Mouse (Mus musculus) embryonic facial prominence, embryonic 11.5 days (tissue): Measurements from ENCODE around the gene Skap1. TPM values are rescaled to one million over a fixed set of nuclear protein-coding genes. Genes with fewer than 3 reads are reported as not detected.

ENCODE experiments used
- ATAC-seq: fragments of 200-750 bp; cut with Nextera tagmentation; replicated peaks from 2 replicates; pipeline ENCODE4 v1.8.0; 2017; ENCODE audit warnings: low read depth; ENCODE audit not compliant: insufficient number of reproducible peaks, low FRiP score, low TSS enrichment
- DNase-seq: peaks from one replicate; pipeline ENCODE4 v3.0.0-alpha.2; 2015; ENCODE audit warnings: low spot score
- H3K27ac ChIP-seq: fragments of 300-500 bp; sonication (generic); replicated peaks from 2 replicates; pipeline ENCODE4 v1.5.1; 2014; ENCODE audit warnings: mild to moderate bottlenecking, low read depth, low read length, control low read depth
- H3K27me3 ChIP-seq: fragments of 300-500 bp; sonication (generic); 2 replicates; pipeline ENCODE4 v1.6.1; 2014; ENCODE audit warnings: mild to moderate bottlenecking, low read length, moderate library complexity, mixed read lengths; ENCODE audit not compliant: control insufficient read depth, insufficient read depth
- H3K36me3 ChIP-seq: fragments of 300-500 bp; sonication (generic); replicated peaks from 2 replicates; pipeline ENCODE4 v1.6.1; 2014; ENCODE audit warnings: low read depth, mild to moderate bottlenecking, low read length, moderate library complexity, mixed read lengths; ENCODE audit not compliant: control insufficient read depth, insufficient read depth
- H3K4me1 ChIP-seq: fragments of 300-500 bp; sonication (generic); 2 replicates; pipeline ENCODE4 v1.6.1; 2014; ENCODE audit warnings: low read length, mixed read lengths; ENCODE audit not compliant: control insufficient read depth, insufficient read depth
- H3K4me2 ChIP-seq: fragments of 300-500 bp; sonication (generic); 2 replicates; pipeline ENCODE4 v1.6.1; 2014; ENCODE audit warnings: low read depth, mild to moderate bottlenecking, control low read depth, low read length, moderate library complexity
- H3K4me3 ChIP-seq: fragments of 300-500 bp; sonication (generic); 2 replicates; pipeline ENCODE4 v1.5.1; 2014; ENCODE audit warnings: low read depth, low read length, control low read depth
- H3K9ac ChIP-seq: fragments of 300-500 bp; sonication (generic); replicated peaks from 2 replicates; pipeline ENCODE4 v1.6.1; 2014; ENCODE audit warnings: mild to moderate bottlenecking, control low read depth, low read length
- H3K9me3 ChIP-seq: fragments of 300-500 bp; sonication (generic); replicated peaks from 2 replicates; pipeline ENCODE4 v1.6.1; 2016; ENCODE audit warnings: mild to moderate bottlenecking, low read length, inconsistent platforms, mixed read lengths; ENCODE audit not compliant: control insufficient read depth
- WGBS: fragments of 180-500 bp; shearing (Covaris S2); extraction: QIAGEN DNeasy Blood & Tissue Kit; methylation state at CpG from one replicate; pipeline ENCODE4 v1.1.7; 2014; 5-methylcytosine and 5-hydroxymethylcytosine counted together
- polyA plus RNA-seq: library from polyadenylated mRNA; unstranded; fragments of >200 nt; fragmentation: Nextera tagmentation; extraction: Ambion mirVana; gene quantifications from 2 replicates; pipeline ENCODE4 v1.2.1, GENCODE M21; 2014

Skap1 gene
- polyA plus RNA-seq, 1 experiment from 2014 or later: 0.43 TPM

DNA sequence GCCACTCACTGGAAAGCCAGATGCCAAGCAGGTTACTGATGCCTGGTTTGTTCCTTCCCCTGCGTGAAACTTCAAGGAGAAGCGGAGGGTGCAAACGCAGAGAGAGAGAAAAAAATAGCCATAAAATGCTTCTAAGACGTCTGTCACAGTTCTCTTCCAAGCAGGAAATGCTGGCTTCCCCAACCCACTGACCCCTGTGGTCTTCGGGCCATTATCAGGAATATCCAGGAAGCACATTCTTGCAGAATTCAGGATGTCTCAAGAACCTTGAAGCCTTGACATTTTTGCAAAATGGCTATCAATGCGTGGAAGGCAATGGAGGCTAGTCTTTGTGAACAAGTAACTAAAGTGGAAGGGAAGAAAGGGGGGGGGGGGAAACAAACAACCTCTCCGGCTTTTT is 180.6 kb downstream of the Skap1 start:
- ATAC-seq: no peak
- Histone ChIP-seq H3K9ac (no peak overlapping the region), H3K27me3 (no peaks in the 10 kb centered on the region), H3K27ac (no peak overlapping the region), H3K36me3 (no peaks in the 10 kb centered on the region), H3K9me3 (no peaks in the 10 kb centered on the region), H3K4me1 (no peaks in the 10 kb centered on the region), H3K4me2 (no peak overlapping the region), H3K4me3 (no peak overlapping the region)
- no peak for DNase-seq
- 64% methylated on average over 7 of the region's 7 CpGs for WGBS

DNA sequence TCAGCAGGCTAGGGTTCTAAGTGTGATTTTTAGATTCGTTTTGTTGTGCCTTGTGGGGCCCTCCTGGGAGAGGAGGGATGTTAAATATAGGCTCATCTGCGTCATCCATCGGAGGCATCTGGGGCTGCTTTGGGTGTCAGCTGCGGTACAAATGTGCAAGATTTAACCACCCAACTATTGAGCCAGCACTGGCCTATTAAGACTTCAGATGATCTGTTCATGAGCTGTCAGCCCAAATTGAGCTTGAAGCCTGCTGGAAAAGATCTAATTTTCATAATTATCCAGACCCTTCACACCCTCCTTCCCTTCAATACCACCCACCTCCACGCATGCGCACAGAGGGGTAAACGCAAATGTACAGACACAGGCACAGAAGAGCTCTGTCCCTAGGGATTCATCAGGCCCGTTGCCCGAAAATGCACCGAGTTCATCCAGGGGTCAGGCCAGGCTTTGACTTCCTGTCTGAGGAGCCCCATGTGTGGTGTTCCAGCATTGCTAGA is 181.2 kb downstream of the Skap1 start:
- Histone ChIP-seq H3K9ac (no peak overlapping the region), H3K27ac (no peak overlapping the region), H3K4me1 (no peaks in the 10 kb centered on the region), H3K27me3 (no peaks in the 10 kb centered on the region), H3K4me3 (no peak overlapping the region), H3K4me2 (no peak overlapping the region), H3K9me3 (no peaks in the 10 kb centered on the region), H3K36me3 (no peaks in the 10 kb centered on the region)
- ATAC-seq (no peak), DNase-seq (peak; percentile 71)
- WGBS: 32% methylated on average over 10 of the region's 10 CpGs

DNA sequence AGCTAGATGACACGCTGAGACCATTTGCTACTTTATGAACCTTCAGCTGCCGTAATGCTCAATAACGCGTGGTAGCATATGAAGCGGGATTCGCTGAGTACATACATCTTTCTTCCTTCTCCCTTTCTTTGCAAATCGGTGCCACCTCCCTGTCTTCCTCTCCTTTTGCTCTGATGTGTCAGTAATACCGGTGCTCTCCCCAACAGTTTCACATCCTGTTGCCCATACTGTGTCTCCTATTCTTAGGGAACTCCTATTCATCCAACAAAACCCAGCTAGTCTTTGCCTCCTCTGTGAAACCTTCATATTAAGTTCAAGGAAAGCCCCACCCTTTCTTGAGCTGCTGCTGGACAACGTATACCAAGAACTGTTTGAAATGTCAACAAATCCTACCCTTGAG is 187.5 kb downstream of the Skap1 start:
- no peak overlapping the region for H3K27ac ChIP-seq
- 89% methylated on average over 9 of the region's 9 CpGs for WGBS
- no peak overlapping the region for H3K4me3 ChIP-seq
- H3K36me3 ChIP-seq: no peaks in the 10 kb centered on the region
- H3K4me2 ChIP-seq: no peak overlapping the region
- no peaks in the 10 kb centered on the region for H3K9me3 ChIP-seq
- DNase-seq: no peak
- H3K4me1 ChIP-seq: no peaks in the 10 kb centered on the region
- H3K27me3 ChIP-seq: no peaks in the 10 kb centered on the region
- no peak overlapping the region for H3K9ac ChIP-seq
- ATAC-seq: no peak

DNA sequence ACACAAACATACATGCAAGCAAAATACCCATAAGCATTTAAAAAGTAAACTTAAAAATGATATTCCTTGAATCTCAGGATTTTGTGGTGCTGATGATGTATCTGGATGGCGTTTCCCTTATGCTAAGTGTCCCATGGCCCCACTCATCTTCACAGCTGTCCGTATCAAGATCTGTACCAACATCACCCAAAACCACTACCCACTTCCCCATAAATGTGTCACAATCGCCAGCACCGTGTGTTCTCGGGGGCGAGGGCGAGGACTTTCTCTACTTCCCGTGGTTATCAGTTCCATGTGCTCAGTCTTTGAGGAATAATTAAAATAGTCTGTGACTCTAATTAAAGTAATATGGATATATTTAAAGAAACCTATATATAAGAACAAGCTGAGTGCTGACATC is 189.5 kb downstream of the Skap1 start:
- ATAC-seq: no peak
- H3K9ac ChIP-seq: no peak overlapping the region
- no peaks in the 10 kb centered on the region for H3K36me3 ChIP-seq
- no peaks in the 10 kb centered on the region for H3K9me3 ChIP-seq
- H3K4me1 ChIP-seq: no peaks in the 10 kb centered on the region
- no peak overlapping the region for H3K4me2 ChIP-seq
- no peaks in the 10 kb centered on the region for H3K27me3 ChIP-seq
- H3K27ac ChIP-seq: no peak overlapping the region
- no peak overlapping the region for H3K4me3 ChIP-seq
- peak; percentile 19 for DNase-seq
- 61% methylated on average over 8 of the region's 8 CpGs for WGBS

DNA sequence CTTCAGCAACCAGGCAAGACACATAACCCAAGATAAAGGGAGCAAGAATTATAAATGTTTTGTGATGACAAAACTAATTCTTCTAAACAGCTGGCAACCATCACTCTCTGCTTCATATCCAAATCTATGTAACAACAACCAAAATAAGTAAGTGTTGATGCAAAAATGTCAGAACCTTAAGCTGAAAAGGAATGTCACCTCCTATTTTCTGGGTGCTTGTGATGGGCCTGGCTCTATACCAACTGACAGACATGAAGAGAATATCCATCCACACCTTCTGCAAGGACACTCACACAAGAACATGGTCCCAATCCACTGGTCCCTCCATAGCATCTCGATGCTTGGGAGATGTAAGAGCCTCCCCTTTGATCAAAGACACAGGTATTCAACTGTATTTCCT is 194.0 kb downstream of the Skap1 start:
- no peaks in the 10 kb centered on the region for H3K27me3 ChIP-seq
- H3K36me3 ChIP-seq: no peaks in the 10 kb centered on the region
- no peak overlapping the region for H3K27ac ChIP-seq
- DNase-seq (no peak), ATAC-seq (no peak)
- H3K4me2 ChIP-seq: no peak overlapping the region
- H3K9me3 ChIP-seq: no peaks in the 10 kb centered on the region
- WGBS: 100% methylated on average over 1 of the region's 1 CpGs
- no peak overlapping the region for H3K9ac ChIP-seq
- no peaks in the 10 kb centered on the region for H3K4me1 ChIP-seq
- H3K4me3 ChIP-seq: no peak overlapping the region

DNA sequence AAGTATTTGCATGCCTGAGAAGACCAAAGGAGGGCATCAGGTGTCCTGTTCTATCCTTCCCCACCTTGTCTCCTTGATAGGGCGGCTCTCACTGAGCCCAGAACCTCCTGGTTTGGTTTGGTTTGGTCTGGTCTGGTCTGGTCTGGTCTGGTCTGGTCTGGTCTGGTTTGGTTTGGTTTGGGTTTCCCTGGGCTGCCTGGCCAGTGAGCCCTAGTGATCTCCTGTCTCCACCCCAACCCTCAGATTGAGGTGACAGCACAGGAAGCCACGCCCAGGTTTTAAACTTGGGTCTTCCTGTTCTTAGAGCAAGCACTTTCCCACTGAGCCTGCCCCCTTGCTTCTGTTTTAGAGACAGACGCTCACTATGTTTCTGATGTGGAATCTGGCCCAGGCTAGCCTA is 202.5 kb downstream of the Skap1 start:
- WGBS: 77% methylated on average over 3 of the region's 3 CpGs
- ATAC-seq: no peak

DNA sequence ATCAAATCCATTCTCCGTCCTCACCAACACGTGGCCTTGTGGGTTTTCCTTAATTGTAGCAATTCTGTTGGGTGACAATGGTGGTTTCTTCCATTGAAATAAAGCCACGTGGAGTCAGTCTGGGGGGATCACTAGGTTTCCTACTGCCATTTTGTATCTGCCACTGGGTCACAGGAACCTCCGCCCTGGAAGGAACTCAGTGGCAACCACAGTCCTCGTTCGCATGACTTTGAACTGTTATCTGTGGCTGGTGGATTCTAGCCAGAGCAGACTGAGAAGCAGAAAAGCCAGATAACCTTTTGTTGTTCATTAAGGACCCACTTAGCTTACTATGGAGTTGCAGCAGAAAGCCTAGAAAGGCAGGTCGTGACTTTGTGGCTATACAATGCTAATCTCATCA is 204.0 kb downstream of the Skap1 start:
- no peaks in the 10 kb centered on the region for H3K36me3 ChIP-seq
- H3K4me2 ChIP-seq: no peak overlapping the region
- ATAC-seq: no peak
- no peaks in the 10 kb centered on the region for H3K9me3 ChIP-seq
- 75% methylated on average over 7 of the region's 7 CpGs for WGBS
- no peak overlapping the region for H3K4me3 ChIP-seq
- H3K4me1 ChIP-seq: no peaks in the 10 kb centered on the region
- H3K27me3 ChIP-seq: no peaks in the 10 kb centered on the region
- no peak overlapping the region for H3K27ac ChIP-seq
- no peak overlapping the region for H3K9ac ChIP-seq
- DNase-seq: no peak

More for the DNA sequence above, 202.5 kb downstream of the Skap1 start:
- Histone ChIP-seq H3K27ac (no peak overlapping the region), H3K4me3 (no peak overlapping the region), H3K4me1 (no peaks in the 10 kb centered on the region), H3K27me3 (no peaks in the 10 kb centered on the region), H3K9ac (no peak overlapping the region), H3K36me3 (no peaks in the 10 kb centered on the region), H3K4me2 (no peak overlapping the region), H3K9me3 (no peaks in the 10 kb centered on the region)
- no peak for DNase-seq

DNA sequence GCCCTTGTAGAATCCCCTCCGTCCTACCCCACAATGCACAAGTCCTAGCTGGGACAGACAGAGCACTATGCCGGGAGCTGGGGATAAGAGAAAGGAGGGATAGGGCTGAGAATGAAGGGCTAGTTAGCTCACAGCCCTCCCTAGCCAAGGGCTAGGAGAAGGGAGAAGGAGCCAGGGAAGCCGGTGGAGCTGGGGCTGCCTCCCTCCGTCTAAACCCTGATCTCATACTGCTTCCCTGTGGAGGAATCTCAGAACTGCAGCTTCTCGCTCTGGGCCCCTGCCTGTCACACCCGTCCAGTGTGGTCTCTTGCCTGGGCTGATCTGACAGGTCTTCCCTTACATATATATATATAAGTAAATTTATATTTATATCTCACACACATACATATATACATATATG is 209.4 kb downstream of the Skap1 start:
- no peak; the same call in 1 of the 2 replicates for ATAC-seq
- no peaks in the 10 kb centered on the region for H3K27me3 ChIP-seq
- no peak overlapping the region for H3K9ac ChIP-seq
- no peak overlapping the region for H3K27ac ChIP-seq
- no peaks in the 10 kb centered on the region for H3K36me3 ChIP-seq
- H3K4me1 ChIP-seq: no peaks in the 10 kb centered on the region
- 6% methylated on average over 6 of the region's 6 CpGs for WGBS
- no peak overlapping the region for H3K4me3 ChIP-seq
- DNase-seq: peak; percentile 76
- no peaks in the 10 kb centered on the region for H3K9me3 ChIP-seq
- H3K4me2 ChIP-seq: no peak overlapping the region
